Mouse (Mus musculus): ENCODE data around the gene Fam120a. TPM values are rescaled to one million over a fixed set of nuclear protein-coding genes. Genes with fewer than 3 reads are reported as not detected.

The Fam120a gene
- total and polyA plus RNA-seq, 3 experiments, result 113 to 260 (median 186) TPM

- Histone ChIP-seq H3K4me3 (ENCODE audit: low read depth, low read length) (peak overlapping the region; percentile 88), H3K4me1 (ENCODE audit: insufficient read depth, low read depth, low read length) (peaks cover 58% of the 10 kb centered on the region)
- DNase-seq (ENCODE audit: low spot score), result no peak
Observed at GRCm38 (mm10) chr13:48869600-48869949, 98.2 kb downstream of the Fam120a start.

DNA sequence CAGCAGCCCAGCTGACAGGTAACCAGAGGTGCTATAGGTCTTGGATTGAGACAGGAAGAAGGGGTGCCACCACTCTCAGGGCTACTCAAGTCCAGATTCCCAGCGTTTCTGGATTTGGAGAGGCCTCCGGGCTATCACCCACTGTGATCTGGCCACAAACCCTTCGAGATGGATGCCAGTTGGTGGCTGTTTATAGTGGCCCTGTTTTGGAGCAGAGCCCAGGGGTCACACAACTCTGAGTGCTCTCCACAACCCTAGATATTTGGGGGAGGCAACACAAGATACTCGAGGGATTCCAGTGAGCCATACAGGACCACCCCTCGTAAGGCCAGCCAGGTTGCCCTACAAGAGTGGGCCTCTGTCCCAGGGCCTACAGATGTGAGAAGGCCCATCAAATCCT lies 98.7 kb downstream of the Fam120a start:
- peak overlapping the region; percentile 88 for H3K4me3 ChIP-seq (ENCODE audit: low read depth, low read length)
- H3K4me1 ChIP-seq (ENCODE audit: insufficient read depth, low read depth, low read length), result peaks cover 61% of the 10 kb centered on the region
- H3K27me3 ChIP-seq (ENCODE audit: insufficient read depth, low read length), result no peaks in the 10 kb centered on the region

More at GRCm38 (mm10) chr13:48869600-48869949, 98.2 kb downstream of the Fam120a start:
- TF ChIP-seq GATA2 (IDR thresholded peaks at IDR 0.05; ENCODE audit: borderline replicate concordance, low read depth, low read length), result no peak
- TF ChIP-seq CTCF (IDR thresholded peaks at IDR 0.05; ENCODE audit: low read depth, low read length), result no peak
- no peak for TF ChIP-seq GATA1 (IDR thresholded peaks at IDR 0.05; ENCODE audit: borderline replicate concordance, low read length)
- TF ChIP-seq POLR2AphosphoS5 (IDR thresholded peaks at IDR 0.05; ENCODE audit: insufficient replicate concordance, low read depth, low read length), result no peak
- no peak for TF ChIP-seq TAL1 (conservative IDR thresholded peaks at IDR 0.05; ENCODE audit: low read depth, low read length)
- H3K27me3 ChIP-seq (ENCODE audit: insufficient read depth, low read length), result no peaks in the 10 kb centered on the region
- peaks cover 35% of the 10 kb centered on the region for H3K36me3 ChIP-seq (replicated peaks)
- no peak; the same call in 1 of the 2 replicates for ATAC-seq (ENCODE audit: extremely low read depth, insufficient number of reproducible peaks, low FRiP score, poor library complexity, severe bottlenecking)
- H3K9me3 ChIP-seq (replicated peaks), result no peaks in the 10 kb centered on the region

GRCm38 (mm10) chr13:48864673-48865356 lies 103.0 kb downstream of the Fam120a start:
- Histone ChIP-seq H3K4me3 (ENCODE audit: low read depth, low read length) (no peak overlapping the region), H3K27me3 (ENCODE audit: insufficient read depth, low read length) (no peaks in the 10 kb centered on the region), H3K36me3 (replicated peaks) (peaks cover 42% of the 10 kb centered on the region), H3K9me3 (replicated peaks) (no peaks in the 10 kb centered on the region), H3K4me1 (ENCODE audit: insufficient read depth, low read depth, low read length) (peaks cover 53% of the 10 kb centered on the region)
- ATAC-seq (ENCODE audit: extremely low read depth, insufficient number of reproducible peaks, low FRiP score, poor library complexity, severe bottlenecking) (no peak), DNase-seq (ENCODE audit: low spot score) (no peak)
- TF ChIP-seq TAL1 (conservative IDR thresholded peaks at IDR 0.05; ENCODE audit: low read depth, low read length), result no peak
- TF ChIP-seq POLR2AphosphoS5 (IDR thresholded peaks at IDR 0.05; ENCODE audit: insufficient replicate concordance, low read depth, low read length), result no peak
- no peak for TF ChIP-seq GATA1 (IDR thresholded peaks at IDR 0.05; ENCODE audit: borderline replicate concordance, low read length)
- TF ChIP-seq GATA2 (IDR thresholded peaks at IDR 0.05; ENCODE audit: borderline replicate concordance, low read depth, low read length), result no peak

More for the DNA sequence above, 98.7 kb downstream of the Fam120a start:
- peaks cover 39% of the 10 kb centered on the region for H3K36me3 ChIP-seq (replicated peaks)
- DNase-seq (ENCODE audit: low spot score) (no peak), ATAC-seq (ENCODE audit: extremely low read depth, insufficient number of reproducible peaks, low FRiP score, poor library complexity, severe bottlenecking) (no peak)
- no peaks in the 10 kb centered on the region for H3K9me3 ChIP-seq (replicated peaks)
- TF ChIP-seq TAL1 (conservative IDR thresholded peaks at IDR 0.05; ENCODE audit: low read depth, low read length) (no peak), GATA1 (IDR thresholded peaks at IDR 0.05; ENCODE audit: borderline replicate concordance, low read length) (no peak), CTCF (IDR thresholded peaks at IDR 0.05; ENCODE audit: low read depth, low read length) (no peak), POLR2AphosphoS5 (IDR thresholded peaks at IDR 0.05; ENCODE audit: insufficient replicate concordance, low read depth, low read length) (no peak), GATA2 (IDR thresholded peaks at IDR 0.05; ENCODE audit: borderline replicate concordance, low read depth, low read length) (no peak)

DNA sequence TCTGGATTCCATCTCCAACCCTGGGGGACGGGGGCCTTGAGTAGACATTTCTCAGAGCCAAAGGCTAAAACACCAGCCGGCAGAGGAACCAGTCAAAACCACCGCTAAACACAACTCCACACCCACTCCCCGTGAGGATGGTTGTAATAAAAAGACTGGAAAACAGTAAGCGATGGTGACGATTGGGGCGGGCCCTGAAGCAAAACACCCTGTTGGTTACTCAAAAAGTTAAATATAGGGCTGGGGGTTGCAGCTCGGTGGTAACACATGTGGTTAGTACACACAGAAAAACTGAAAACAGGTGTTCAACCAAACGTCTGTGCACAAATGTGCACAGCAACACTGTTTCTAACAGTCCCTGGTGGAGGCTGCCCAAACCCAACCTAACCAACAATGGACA lies 104.3 kb downstream of the Fam120a start:
- DNase-seq (ENCODE audit: low spot score) (no peak), ATAC-seq (ENCODE audit: extremely low read depth, insufficient number of reproducible peaks, low FRiP score, poor library complexity, severe bottlenecking) (no peak)
- Histone ChIP-seq H3K36me3 (replicated peaks) (peaks cover 53% of the 10 kb centered on the region), H3K4me1 (ENCODE audit: insufficient read depth, low read depth, low read length) (peaks cover 45% of the 10 kb centered on the region), H3K27me3 (ENCODE audit: insufficient read depth, low read length) (no peaks in the 10 kb centered on the region), H3K4me3 (ENCODE audit: low read depth, low read length) (no peak overlapping the region), H3K9me3 (replicated peaks) (no peaks in the 10 kb centered on the region)
- no peak for TF ChIP-seq CTCF (IDR thresholded peaks at IDR 0.05; ENCODE audit: low read depth, low read length)
- no peak for TF ChIP-seq GATA1 (IDR thresholded peaks at IDR 0.05; ENCODE audit: borderline replicate concordance, low read length)
- no peak for TF ChIP-seq GATA2 (IDR thresholded peaks at IDR 0.05; ENCODE audit: borderline replicate concordance, low read depth, low read length)
- TF ChIP-seq TAL1 (conservative IDR thresholded peaks at IDR 0.05; ENCODE audit: low read depth, low read length), result no peak
- no peak for TF ChIP-seq POLR2AphosphoS5 (IDR thresholded peaks at IDR 0.05; ENCODE audit: insufficient replicate concordance, low read depth, low read length)

DNA sequence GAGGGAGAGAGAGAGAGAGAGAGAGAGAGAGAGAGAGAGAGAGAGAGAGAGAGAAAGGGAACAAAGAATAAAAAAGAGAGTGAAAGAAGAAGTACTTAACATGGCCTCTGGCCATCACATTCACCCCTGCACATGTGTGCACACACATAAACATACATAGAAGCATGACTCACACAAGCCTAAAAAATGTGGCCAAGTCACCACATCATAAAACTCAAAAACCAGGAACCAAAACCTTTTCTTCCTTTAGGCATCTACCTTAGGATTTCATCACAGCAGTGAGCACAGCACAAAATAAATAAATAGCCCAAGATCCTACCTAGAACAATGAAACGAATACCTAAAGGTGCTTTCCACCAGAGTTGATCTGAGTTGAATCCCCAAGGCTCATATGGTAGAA lies 105.9 kb downstream of the Fam120a start:
- H3K4me1 ChIP-seq (ENCODE audit: insufficient read depth, low read depth, low read length), result peaks cover 44% of the 10 kb centered on the region
- H3K9me3 ChIP-seq (replicated peaks), result no peaks in the 10 kb centered on the region
- TF ChIP-seq GATA2 (IDR thresholded peaks at IDR 0.05; ENCODE audit: borderline replicate concordance, low read depth, low read length) (no peak), TAL1 (conservative IDR thresholded peaks at IDR 0.05; ENCODE audit: low read depth, low read length) (no peak), GATA1 (IDR thresholded peaks at IDR 0.05; ENCODE audit: borderline replicate concordance, low read length) (no peak), CTCF (IDR thresholded peaks at IDR 0.05; ENCODE audit: low read depth, low read length) (no peak), POLR2AphosphoS5 (IDR thresholded peaks at IDR 0.05; ENCODE audit: insufficient replicate concordance, low read depth, low read length) (no peak)
- ATAC-seq (ENCODE audit: extremely low read depth, insufficient number of reproducible peaks, low FRiP score, poor library complexity, severe bottlenecking) (no peak), DNase-seq (ENCODE audit: low spot score) (no peak)
- H3K36me3 ChIP-seq (replicated peaks), result peaks cover 61% of the 10 kb centered on the region
- H3K27me3 ChIP-seq (ENCODE audit: insufficient read depth, low read length), result no peaks in the 10 kb centered on the region
- no peak overlapping the region for H3K4me3 ChIP-seq (ENCODE audit: low read depth, low read length)

- H3K9me3 ChIP-seq (replicated peaks), result no peaks in the 10 kb centered on the region
- H3K4me1 ChIP-seq (ENCODE audit: insufficient read depth, low read depth, low read length), result peaks cover 45% of the 10 kb centered on the region
- DNase-seq (ENCODE audit: low spot score), result no peak
- H3K36me3 ChIP-seq (replicated peaks), result peaks cover 62% of the 10 kb centered on the region
- TF ChIP-seq GATA1 (IDR thresholded peaks at IDR 0.05; ENCODE audit: borderline replicate concordance, low read length) (no peak), POLR2AphosphoS5 (IDR thresholded peaks at IDR 0.05; ENCODE audit: insufficient replicate concordance, low read depth, low read length) (no peak), TAL1 (conservative IDR thresholded peaks at IDR 0.05; ENCODE audit: low read depth, low read length) (no peak), GATA2 (IDR thresholded peaks at IDR 0.05; ENCODE audit: borderline replicate concordance, low read depth, low read length) (no peak), CTCF (IDR thresholded peaks at IDR 0.05; ENCODE audit: low read depth, low read length) (no peak)
- no peaks in the 10 kb centered on the region for H3K27me3 ChIP-seq (ENCODE audit: insufficient read depth, low read length)
- ATAC-seq (ENCODE audit: extremely low read depth, insufficient number of reproducible peaks, low FRiP score, poor library complexity, severe bottlenecking), result no peak
- H3K4me3 ChIP-seq (ENCODE audit: low read depth, low read length), result no peak overlapping the region
Observed at GRCm38 (mm10) chr13:48858779-48859178, 109.0 kb downstream of the Fam120a start.
